Mouse (Mus musculus) frontal cortex, postnatal 10 days (tissue): ENCODE data around the gene Memo1.
"Not testable (repeated sequence)": the region's sequence is repeated elsewhere in the genome, so short reads cannot be mapped to it uniquely, and the experiment has no call there.

Source experiments
- DNase-seq, 2 experiments: peaks; one replicate each; pipeline ENCODE4 v3.0.0; 2022; ENCODE audit warnings: low spot score in 2 of 2, mixed read lengths in 1 of 2

Gene Memo1

GRCm38 (mm10) chr17:74295026-74295970 is at the start of gene Memo1:
Memo1 (minus strand) TSS chr17:74295521.
- peak; percentile 76 to 86 for DNase-seq

DNA sequence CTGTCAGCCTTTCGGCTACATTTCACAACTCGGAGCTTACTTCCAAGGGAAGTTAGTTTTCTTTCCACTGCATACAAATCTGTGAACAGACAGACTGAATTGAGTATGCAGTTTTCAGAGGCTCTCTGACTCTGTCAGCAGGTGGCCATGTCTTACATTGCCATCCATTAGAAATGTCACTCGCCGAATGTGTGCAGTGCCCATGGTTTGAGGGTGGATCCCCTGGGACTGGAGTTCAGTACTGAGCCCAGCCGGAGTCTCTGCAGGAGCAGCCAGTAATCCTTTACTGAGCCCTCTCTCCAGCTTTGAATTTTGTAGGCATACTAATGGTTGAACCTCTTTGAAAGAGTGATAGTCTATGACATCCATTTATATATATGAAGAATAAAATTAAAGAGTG is 45.8 kb upstream of the Memo1 start:
- DNase-seq: no peak

DNA sequence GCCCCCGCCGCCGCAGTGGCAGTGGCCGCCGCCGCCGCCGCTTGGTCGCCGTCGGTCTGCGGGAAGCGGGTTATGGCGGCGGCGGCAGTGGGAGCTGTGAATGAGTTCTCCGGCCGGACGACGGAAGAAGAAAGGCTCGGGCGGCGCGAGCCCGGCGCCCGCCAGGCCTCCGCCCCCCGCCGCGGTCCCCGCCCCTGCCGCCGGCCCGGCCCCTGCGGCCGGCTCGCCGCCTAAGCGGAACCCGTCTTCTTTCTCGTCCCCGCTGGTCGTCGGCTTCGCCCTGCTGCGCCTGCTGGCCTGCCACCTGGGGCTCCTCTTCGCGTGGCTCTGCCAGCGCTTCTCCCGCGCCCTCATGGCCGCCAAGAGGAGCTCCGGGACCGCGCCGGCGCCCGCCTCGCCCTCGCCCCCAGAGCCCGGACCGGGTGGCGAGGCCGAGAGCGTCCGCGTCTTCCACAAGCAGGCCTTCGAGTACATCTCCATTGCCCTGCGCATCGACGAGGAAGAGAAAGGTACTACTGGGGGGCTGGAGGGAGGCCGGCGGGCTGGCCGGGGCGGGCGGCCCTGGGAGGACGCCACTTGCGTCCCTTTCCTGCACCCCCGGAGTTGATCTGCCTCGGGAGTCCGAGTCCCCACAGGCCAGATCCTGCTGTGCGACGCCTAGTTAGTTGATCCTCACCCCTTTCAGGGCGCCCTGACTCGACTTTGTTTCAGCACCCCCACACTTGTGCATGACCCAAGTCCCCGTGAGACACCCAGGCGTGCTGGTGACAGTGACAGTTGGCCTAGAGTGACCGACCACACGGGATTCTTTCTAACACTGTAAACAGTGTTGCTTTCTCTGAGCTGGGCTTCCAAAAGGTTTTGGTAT is 43.9 kb upstream of the Memo1 start, which contains the start of gene Spast:
Gene Spast (plus strand): TSS at position 51 of the 868 bp plus-strand sequence.
- peak; percentile 37 to 56 for DNase-seq

GRCm38 (mm10) chr17:74338225-74338931 is 43.1 kb upstream of the Memo1 start:
- DNase-seq: peak; percentile 88 to 92

DNA sequence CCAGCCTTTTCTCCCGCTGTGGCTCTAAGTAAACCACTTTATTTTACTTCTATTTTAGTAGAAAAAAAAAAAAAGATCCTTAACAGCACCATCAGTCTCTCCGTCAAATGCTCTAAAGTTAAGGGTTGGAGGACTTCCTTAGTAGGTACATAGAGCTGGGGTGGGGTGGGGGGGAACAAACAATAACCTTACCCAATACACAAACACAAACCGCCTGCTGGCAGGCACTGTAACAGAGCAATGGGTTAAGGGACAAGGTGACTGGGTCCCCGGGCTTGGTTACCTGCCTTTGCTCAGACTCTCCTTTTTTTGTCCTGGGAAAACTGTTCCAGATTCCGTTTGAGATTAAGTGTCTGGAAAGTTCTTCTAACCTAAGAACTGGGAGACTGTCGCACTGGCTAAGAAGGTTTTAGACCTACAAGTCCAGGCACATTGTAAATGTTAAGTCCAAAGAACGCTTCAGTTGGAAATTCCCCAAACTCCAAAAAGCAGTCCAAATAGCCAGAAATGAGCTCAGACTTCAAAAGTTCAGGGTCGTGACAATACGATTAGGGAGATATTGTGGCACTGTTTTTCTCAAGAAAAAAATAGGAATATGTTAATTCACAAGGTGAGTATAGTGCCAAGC is 35.8 kb upstream of the Memo1 start:
- no peak for DNase-seq

- DNase-seq: not testable (repeated sequence)
Measured at GRCm38 (mm10) chr17:74328146-74328545, 32.8 kb upstream of the Memo1 start.

DNA sequence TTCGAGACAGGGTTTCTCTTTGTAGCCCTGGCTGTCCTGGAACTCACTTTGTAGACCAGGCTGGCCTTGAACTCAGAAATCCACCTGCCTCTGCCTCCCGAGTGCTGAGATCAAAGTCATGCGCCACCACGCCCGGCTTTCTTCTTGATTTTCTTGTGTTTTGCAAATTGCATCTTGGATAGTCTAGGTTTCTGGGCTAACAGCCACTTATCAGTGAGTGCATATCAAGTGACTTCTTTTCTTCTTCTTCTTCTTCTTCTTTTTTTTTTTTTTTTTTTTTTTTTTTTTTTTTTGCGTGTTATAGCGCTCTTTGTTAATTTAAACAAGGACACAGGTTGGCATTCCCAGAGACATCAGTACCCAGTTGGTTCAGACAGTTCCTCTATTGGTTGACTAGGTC is 31.9 kb upstream of the Memo1 start:
- not testable (repeated sequence) for DNase-seq

DNA sequence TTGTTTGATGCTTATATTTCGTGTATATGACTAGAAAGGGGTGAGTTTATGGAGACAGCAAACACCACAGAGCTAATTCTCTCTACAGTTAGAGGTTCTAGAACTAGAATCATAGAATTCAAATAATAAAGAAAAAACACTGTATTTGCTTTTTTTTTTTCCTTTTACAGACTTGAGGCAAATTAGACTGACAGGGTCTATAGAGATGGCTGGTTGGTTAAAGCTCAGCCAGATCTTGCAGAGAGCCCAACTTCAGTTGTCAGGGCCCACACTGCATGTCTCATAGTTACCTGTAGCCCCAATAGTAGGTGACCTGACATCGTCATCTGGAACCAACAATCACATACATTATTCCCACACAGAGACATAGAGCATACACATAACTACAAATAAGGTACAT is 28.5 kb upstream of the Memo1 start, which contains the start of gene Dpy30:
Gene Dpy30 (minus strand): TSS at position 101 of the 400 bp plus-strand sequence.
- DNase-seq: no peak

GRCm38 (mm10) chr17:74322400-74323054 is 27.2 kb upstream of the Memo1 start:
- DNase-seq: no peak

GRCm38 (mm10) chr17:74318721-74319120 is 23.4 kb upstream of the Memo1 start:
- no peak for DNase-seq

DNA sequence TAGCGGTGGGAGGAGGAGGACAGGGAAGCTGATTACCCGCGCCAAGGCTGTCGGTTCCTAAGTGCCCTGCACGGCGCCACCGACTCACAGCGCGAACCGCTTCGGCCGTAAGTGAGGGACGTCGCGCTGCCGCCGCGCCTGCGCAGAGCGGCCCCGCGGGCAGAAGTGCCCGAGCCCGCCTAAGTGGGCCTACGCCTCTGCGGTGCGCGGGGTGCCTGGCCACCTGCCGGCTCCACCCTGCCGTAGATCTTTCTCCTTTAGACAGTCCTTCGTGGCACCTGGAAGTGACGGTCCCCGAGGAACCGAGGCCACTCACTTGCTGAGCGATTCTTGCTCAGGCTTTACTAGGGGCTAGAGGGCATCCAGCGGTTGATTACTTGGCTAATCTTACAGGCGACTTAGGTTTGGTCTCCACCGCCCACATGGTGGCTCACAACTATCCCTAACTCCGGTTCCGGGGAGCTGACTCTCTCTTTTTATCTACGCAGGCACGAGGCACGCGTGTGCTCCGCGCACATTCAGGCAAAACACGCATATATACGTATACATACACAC is 21.1 kb upstream of the Memo1 start:
- peak; percentile 82 to 87 for DNase-seq

- DNase-seq: no peak
Measured at GRCm38 (mm10) chr17:74315445-74316308, 20.4 kb upstream of the Memo1 start.

DNA sequence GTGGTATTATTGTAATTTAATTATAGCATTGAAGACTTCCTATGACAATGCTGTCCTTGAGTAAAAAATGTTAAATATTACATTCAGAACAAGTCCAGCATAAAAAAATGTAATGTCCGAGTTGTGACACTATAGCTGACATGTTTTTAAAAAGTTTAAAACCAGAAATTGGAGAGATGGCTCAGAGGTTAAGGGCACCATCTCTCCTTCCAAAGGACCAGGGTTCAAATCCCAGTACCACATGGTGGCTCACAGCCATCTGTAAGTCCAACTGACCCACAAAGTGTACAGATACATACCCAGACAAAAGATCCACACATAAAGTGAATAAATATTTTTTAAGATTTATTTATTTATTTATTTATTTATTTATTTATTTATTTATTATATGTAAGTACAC is 10.7 kb upstream of the Memo1 start:
- DNase-seq: no peak

- no peak for DNase-seq
Measured at GRCm38 (mm10) chr17:74305616-74306015, 10.3 kb upstream of the Memo1 start.

DNA sequence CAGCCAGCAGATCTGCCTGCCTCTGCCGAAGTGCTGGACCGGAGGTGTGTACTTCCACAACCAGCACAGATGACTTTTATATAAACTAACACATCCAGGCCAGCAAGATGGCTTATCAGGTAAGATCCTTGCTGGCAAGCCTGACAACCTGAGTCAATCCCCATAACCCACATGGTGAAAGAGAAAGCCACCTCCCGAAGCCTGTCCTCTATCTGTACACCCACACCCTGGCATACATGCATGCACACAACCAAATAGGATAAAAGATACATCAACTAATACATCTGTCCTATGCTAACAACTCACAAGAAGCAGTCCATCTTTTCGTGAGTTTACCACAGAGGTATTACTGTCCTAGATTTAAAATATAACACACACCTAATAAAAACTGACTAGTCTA is 8.7 kb upstream of the Memo1 start:
- DNase-seq: no peak

DNA sequence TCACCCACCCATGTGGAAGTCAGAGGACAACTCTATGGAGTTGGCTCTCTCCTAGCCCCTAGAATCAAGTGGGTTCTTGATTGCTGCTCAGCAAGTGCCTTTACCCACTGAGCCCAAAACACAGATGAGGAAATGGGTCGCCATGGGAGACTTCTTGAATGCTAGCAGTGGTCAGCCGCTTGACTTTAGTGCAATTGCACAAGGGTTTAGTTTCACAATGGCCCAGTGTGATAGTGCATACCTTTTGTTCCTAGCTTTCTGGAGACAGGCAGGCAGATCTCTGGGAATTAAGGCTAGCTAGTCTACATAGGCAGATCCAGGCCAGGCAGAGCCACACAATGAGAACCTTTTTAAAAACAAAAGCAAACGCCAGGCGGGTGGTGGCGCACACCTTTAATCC is 4.8 kb upstream of the Memo1 start:
- no peak for DNase-seq

DNA sequence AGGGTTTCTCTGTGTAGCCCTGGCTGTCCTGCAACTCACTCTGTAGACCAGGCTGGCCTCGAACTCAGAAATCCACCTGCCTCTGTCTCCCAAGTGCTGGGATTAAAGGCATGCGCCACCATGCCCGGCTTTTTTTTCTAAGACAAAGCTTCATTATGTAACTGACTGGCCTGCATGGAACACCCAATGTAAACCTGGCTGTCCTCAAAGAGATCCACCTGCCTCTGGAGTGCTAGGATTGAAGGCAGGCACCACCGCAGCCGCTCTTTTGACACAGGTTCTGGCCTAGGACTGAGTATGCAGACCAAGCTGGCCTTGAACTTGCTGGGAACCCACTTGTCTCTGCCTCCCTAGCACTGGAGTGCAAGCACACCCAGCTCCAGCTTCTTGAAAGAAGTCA is 1.7 kb upstream of the Memo1 start:
- DNase-seq: not testable (repeated sequence)

DNA sequence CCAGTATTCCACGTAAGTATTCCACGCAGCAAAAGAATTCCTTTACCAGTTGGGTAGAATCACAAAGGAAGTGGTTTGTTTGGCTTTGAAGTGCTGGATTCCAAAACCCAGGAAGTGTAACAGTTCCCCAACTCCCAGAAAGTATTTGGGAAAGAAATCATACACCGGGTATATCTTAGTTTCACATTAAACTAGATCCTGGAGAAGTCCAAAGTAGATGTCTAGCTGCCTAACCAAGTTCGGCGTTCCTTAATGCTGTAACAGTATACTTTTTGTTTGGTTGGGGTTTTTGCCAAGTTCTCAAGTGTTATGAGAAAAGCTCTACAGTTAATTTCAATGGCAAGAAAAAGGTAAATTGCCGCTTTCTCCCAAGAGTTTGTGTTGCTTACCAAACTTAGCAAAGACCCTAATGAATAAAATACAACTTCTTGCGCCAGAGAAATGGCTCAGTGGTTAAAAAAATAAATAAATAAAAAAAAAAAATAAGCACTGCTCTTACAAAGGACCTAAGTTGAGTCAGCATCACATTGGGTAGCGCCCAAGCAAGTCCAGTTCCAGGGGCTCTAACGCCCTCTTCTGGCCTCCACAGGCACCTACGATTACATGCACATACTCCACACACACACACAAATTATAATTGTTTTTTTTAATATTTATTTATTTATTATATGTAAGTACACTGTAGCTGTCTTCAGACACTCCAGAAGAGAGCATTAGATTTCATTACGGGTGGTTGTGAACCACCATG is 929 bp upstream of the Memo1 start:
- DNase-seq: no peak
